Mouse (Mus musculus) heart, embryonic 10.5 days (tissue): ENCODE measurements at regions not wholly inside any gene's neighbourhood (a gene's known extent, or its start where the extent isn't known, plus 50 kb on each side); places are given as distances from the start of the nearest gene placed in this dataset.

Experiments used
- DNase-seq: peaks from one replicate; pipeline ENCODE4 v3.0.0-alpha.2; 2017; ENCODE audit warnings: low spot score
- H3K27ac ChIP-seq: fragments of 300-500 bp; sonication (generic); 2 replicates; pipeline ENCODE4 v1.5.1; 2016; ENCODE audit warnings: mild to moderate bottlenecking
- H3K27me3 ChIP-seq: fragments of 300-500 bp; sonication (generic); 2 replicates; pipeline ENCODE4 v1.6.1; 2016; ENCODE audit warnings: mild to moderate bottlenecking; ENCODE audit not compliant: poor library complexity, insufficient read depth, severe bottlenecking
- H3K36me3 ChIP-seq: fragments of 300-500 bp; sonication (generic); 2 replicates; pipeline ENCODE4 v1.6.1; 2016; ENCODE audit warnings: mild to moderate bottlenecking, moderate library complexity
- H3K4me1 ChIP-seq: fragments of 300-500 bp; sonication (generic); 2 replicates; pipeline ENCODE4 v1.6.1; 2016; ENCODE audit warnings: mild to moderate bottlenecking
- H3K4me3 ChIP-seq: fragments of 300-500 bp; sonication (generic); 2 replicates; pipeline ENCODE4 v1.5.1; 2016; ENCODE audit warnings: mild to moderate bottlenecking, moderate library complexity
- H3K9me3 ChIP-seq: fragments of 300-500 bp; sonication (generic); 2 replicates; pipeline ENCODE4 v1.6.1; 2016; ENCODE audit warnings: mild to moderate bottlenecking, moderate library complexity
- WGBS: fragments of 180-500 bp; shearing (Covaris S2); methylation state at CpG from one replicate; pipeline ENCODE4 v1.1.7; 2016; 5-methylcytosine and 5-hydroxymethylcytosine counted together

DNA sequence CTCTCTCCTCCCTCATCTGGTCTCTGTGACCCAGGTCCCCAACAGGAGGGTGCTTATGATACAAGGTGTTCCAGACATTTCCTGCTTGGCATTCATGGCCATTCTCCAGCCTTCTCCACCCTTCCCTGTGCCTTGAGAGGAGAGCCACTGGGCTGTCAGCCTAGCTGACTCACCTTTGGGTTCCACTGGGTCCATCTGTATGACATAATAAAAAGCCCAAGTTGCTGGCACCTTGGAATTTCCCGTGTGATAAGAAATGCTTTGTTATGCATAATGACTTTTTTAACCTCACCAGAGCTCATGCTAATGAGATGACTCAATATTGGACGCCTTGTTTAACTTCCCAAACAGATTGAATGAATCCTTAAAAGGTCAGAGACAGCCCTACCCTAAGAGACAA is 236.2 kb downstream of the Fam43a start:
- peaks cover 6% of the 10 kb centered on the region for H3K4me1 ChIP-seq
- H3K36me3 ChIP-seq = no peaks in the 10 kb centered on the region; the same call in 1 of the 2 replicates
- no peak for DNase-seq
- no peak overlapping the region for H3K4me3 ChIP-seq
- peaks cover 5% of the 10 kb centered on the region; the same call in 1 of the 2 replicates for H3K9me3 ChIP-seq
- no peak overlapping the region for H3K27ac ChIP-seq
- no peaks in the 10 kb centered on the region for H3K27me3 ChIP-seq
- WGBS = 63% methylated on average over 2 of the region's 2 CpGs

DNA sequence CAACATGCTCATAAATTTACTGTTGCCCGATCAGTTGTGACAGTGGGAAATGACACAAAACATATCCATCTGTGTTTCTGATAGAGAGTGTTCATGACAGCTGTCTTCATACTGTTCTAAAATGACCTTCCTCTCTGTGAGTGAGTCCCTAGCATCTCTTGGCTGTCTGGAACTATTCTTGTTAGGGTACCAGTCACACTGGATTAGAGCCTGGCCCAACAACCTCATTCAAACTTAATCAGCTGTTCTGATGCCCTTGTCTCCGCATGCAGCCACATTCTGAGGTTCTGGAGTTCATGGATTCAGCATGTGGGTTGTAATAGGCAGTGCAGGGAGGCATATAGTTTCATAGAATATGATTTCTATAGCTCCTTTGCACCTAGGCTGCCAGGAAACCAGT is 238.4 kb downstream of the Xxylt1 start:
- Histone ChIP-seq H3K4me3 (no peak overlapping the region), H3K9me3 (peaks cover 4% of the 10 kb centered on the region; the same call in 1 of the 2 replicates), H3K27me3 (no peaks in the 10 kb centered on the region), H3K27ac (no peak overlapping the region), H3K36me3 (no peaks in the 10 kb centered on the region; the same call in 1 of the 2 replicates), H3K4me1 (no peaks in the 10 kb centered on the region)
- DNase-seq = no peak
- WGBS = 87% methylated on average over 2 of the region's 2 CpGs

DNA sequence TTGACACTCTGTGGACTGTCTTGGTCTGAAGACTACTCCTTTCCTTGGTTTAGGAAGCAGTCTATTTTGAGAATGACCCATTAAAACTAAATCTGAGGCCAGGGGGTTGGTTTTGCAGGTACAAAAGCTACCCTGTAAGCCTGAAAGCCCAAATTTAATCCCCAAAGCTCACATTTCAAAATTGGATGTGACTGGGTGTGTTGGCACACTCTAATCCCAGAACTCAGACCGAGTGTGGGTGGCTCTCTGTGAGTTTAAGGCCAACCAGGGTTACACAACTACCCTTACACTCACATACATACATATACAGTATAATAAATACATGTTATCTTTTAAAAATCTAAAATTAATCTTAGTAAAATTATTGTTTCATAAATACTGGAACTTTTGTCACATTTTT is 228.6 kb downstream of the Xxylt1 start:
- Histone ChIP-seq H3K27ac (no peak overlapping the region), H3K36me3 (no peaks in the 10 kb centered on the region), H3K4me3 (no peak overlapping the region), H3K9me3 (no peaks in the 10 kb centered on the region), H3K4me1 (no peaks in the 10 kb centered on the region), H3K27me3 (no peaks in the 10 kb centered on the region)
- 79% methylated on average over 1 of the region's 1 CpGs for WGBS
- DNase-seq = no peak

DNA sequence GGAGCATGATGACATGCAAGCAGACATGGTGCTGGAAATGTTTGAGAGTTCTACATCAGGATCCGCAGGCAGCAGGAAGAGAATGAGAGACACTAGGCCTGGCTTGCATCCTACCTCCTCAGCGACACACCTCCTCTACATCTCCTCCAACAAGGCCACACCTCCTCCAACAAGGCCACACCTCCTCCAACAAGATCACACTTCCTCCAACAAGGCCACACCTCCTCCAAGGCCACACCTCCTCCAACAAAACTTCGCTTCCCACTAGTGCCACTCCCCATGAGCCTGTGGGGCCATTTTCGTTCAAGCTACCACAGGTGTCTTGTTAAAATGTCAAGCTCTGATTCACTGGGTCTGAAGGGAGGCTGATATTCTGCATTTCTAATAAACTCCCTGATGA is 226.5 kb downstream of the Xxylt1 start:
- no peak overlapping the region for H3K4me3 ChIP-seq
- H3K9me3 ChIP-seq = no peaks in the 10 kb centered on the region
- WGBS = 83% methylated on average over 4 of the region's 4 CpGs
- no peak for DNase-seq
- no peaks in the 10 kb centered on the region for H3K36me3 ChIP-seq
- H3K27me3 ChIP-seq = no peaks in the 10 kb centered on the region
- H3K27ac ChIP-seq = no peak overlapping the region
- H3K4me1 ChIP-seq = peaks cover 4% of the 10 kb centered on the region

DNA sequence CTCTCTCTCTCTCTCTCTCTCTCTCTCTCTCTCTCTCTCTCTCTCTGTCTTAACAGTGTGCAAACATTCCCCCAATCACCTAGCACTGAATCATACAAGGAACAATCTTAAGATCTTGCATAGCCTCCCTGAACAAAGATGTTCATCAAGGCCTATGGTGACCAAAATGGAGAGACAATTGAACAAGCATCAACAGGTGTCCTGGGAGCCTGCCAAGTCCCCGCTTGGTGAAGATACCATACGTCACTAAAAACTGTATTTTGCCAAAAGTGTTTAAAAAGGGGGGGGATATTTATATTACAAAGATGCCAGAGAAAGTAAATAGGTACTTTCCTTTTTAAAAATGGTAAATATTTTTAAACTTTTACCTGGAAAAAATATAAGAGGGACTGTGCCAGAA is 223.6 kb downstream of the Xxylt1 start:
- Histone ChIP-seq H3K4me1 (peaks cover 13% of the 10 kb centered on the region), H3K9me3 (no peaks in the 10 kb centered on the region), H3K4me3 (no peak overlapping the region), H3K27me3 (no peaks in the 10 kb centered on the region), H3K36me3 (no peaks in the 10 kb centered on the region), H3K27ac (no peak overlapping the region)
- DNase-seq = no peak
- WGBS = 85% methylated on average over 2 of the region's 2 CpGs

DNA sequence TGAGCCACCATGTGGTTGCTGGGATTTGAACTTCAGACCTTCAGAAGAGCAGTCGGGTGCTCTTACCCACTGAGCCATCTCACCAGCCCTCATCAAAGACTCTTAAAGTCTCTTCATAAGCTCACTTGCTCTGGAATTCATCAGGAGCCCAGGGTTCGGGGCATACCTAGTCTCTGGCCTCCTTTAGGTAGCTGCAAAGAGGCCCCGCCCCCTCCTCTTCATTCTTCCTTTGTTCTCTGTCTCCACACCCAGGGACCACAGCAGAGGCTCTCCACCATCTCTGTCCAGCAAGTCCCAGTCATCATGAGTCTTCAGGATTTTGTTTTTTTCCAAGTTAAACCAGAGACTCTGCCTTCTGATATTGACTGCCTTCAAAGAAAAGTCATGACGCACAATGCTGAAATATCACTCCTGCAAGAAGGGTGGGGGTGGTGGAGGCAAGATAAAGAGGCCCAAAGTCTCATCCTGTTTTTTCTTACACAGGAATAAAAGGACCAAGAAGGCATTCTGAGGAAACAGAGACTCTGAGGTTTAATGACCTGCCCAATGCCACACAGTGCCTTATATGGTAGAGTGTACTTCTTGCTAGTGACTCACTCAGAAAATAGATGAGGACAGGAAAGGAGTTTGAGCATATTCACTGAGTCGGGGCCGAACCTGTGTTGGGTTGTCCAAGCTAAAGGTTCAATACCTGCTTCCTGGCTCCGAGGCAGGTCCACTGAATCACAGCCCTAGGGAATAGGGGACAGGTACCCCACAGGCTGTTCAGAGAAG is 211.9 kb downstream of the Xxylt1 start:
- Histone ChIP-seq H3K4me3 (no peak overlapping the region), H3K27ac (peak overlapping the region; percentile 12), H3K36me3 (no peaks in the 10 kb centered on the region), H3K4me1 (peaks cover 35% of the 10 kb centered on the region), H3K9me3 (no peaks in the 10 kb centered on the region), H3K27me3 (no peaks in the 10 kb centered on the region)
- 82% methylated on average over 7 of the region's 7 CpGs for WGBS
- no peak for DNase-seq

DNA sequence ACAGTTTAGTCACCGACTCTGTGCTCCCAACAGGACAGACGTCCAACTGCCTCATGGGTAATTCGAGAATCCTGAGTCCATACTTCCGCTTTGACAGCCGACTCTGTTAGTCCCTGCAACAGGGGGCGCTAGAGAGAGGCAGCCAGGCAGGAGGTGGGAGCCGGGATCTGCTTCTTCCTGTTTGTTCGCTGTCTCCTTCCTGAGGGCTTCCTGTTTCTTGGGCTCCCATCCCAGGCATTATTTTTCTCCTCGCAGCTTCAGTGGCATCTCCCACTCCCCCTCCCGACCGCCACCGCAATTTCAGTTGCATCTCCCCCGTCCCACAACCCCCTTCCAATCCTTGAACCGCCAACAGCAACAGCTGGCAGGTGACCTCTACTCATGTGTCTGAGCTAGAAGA is 211.1 kb downstream of the Xxylt1 start:
- H3K9me3 ChIP-seq = no peaks in the 10 kb centered on the region
- no peaks in the 10 kb centered on the region for H3K36me3 ChIP-seq
- peaks cover 38% of the 10 kb centered on the region for H3K4me1 ChIP-seq
- 58% methylated on average over 14 of the region's 14 CpGs for WGBS
- H3K4me3 ChIP-seq = no peak overlapping the region
- H3K27ac ChIP-seq = peak overlapping the region; percentile 12
- H3K27me3 ChIP-seq = no peaks in the 10 kb centered on the region
- no peak for DNase-seq

DNA sequence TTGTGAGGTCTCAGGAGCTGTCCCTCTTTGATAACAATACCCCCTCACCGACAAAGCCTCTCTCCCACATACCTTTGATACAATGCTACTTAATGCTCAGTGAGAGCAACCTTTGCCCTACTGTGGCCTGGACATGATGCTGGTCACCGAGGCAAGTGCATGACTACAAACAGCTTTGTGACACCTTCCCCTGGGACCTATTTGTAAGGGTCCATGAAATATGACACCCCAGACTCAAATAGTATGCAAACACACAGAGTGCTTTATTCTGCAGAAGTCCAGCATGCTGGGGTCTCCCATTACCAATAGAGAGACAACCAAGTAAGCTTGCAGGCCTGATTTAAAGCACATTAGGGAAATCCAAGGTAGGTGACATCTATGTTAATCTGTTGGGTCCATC is 210.6 kb downstream of the Xxylt1 start:
- Histone ChIP-seq H3K27ac (no peak overlapping the region), H3K4me3 (no peak overlapping the region), H3K27me3 (no peaks in the 10 kb centered on the region), H3K4me1 (peaks cover 43% of the 10 kb centered on the region), H3K9me3 (no peaks in the 10 kb centered on the region), H3K36me3 (no peaks in the 10 kb centered on the region)
- DNase-seq = no peak
- 26% methylated on average over 2 of the region's 2 CpGs for WGBS

DNA sequence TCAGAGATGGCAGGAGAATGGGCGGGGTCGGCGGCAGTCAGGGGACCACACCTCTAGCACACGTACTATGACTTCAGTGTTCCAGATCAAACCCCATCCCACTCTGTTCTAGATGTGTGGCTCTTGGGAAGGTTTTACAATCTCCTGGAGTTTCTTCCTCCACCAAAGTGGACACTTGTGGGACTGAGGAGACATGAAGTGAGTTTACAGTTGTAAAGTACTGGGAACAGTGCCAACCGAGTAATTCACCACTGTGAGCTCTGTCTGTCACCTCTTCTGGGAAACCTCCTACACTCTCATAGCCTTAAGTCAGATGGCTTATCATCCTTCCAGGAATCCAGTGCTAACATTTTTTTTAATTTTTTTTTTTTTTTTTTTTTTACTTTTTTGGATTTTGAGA is 209.1 kb downstream of the Xxylt1 start:
- no peaks in the 10 kb centered on the region for H3K27me3 ChIP-seq
- 84% methylated on average over 5 of the region's 5 CpGs for WGBS
- H3K9me3 ChIP-seq = no peaks in the 10 kb centered on the region
- H3K27ac ChIP-seq = no peak overlapping the region
- H3K4me1 ChIP-seq = peaks cover 43% of the 10 kb centered on the region
- DNase-seq = no peak
- no peak overlapping the region for H3K4me3 ChIP-seq
- H3K36me3 ChIP-seq = no peaks in the 10 kb centered on the region

DNA sequence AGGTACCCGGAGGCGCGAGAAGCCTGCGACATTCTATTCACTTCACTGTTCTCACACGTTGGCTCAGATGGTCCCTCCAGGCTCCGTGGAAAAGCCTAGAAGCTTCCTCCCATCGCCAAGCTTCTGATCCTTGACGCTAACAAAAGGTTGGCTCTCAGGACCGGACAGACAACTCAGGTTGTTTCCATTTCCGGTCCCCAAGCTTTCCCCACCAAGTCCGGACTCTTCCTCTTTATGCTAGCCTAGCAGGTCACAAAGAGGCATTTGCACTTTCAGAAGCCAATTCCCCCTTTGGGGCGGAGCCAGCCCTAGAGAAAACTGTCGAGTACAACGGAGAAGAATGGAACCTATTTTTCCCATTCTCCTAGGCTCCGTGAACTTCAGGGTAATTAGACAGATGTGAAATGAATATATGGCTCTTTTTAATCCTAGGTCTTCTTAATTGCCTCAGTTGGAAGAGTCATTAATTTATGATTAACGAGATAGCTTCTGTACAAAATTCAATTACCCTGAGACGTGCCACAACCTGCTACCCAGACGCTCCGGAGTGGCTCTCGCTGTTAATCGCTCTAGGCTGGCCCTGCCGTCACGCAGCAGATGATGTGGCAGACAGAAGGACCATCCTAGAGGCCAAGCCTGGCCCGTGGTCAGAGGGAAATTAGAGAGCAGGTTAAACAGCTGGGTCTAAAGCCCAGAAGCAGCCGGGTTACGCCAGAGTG is 207.6 kb downstream of the Xxylt1 start:
- 38% methylated on average over 26 of the region's 26 CpGs for WGBS
- no peaks in the 10 kb centered on the region for H3K9me3 ChIP-seq
- H3K4me3 ChIP-seq = peak overlapping the region; percentile 24; the same call in 1 of the 2 replicates
- peak overlapping the region; percentile 76; the same call in 1 of the 2 replicates for H3K27ac ChIP-seq
- no peaks in the 10 kb centered on the region for H3K27me3 ChIP-seq
- no peaks in the 10 kb centered on the region for H3K36me3 ChIP-seq
- DNase-seq = no peak
- peaks cover 43% of the 10 kb centered on the region for H3K4me1 ChIP-seq

DNA sequence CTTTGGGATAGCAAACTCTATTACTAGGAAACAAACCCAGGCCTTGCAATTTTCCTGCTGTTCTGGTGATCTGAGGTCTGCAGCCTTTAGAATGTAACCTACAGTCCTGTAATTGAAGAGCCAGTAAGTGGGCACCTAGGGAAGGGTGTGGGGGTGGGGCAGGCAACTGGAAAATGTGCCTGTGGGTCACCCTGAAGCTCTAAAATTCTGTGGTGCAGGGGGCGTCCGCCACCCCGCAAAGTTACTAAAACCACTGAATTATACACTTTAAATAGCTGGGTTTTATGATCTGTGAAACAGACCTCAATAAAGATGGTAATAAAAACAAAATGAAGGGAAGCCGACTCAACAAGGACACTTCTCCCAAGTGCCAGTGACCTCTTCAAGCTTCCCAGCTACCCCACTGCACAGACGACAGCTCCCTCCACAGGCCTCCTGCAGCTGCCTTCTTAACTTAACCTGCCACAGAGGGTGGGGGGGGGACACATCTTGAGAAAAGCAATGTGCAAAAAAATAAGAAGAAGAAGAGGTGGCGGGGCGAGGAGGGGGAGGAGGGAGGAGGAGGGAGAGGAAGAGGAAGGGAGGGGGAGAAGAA is 205.9 kb downstream of the Xxylt1 start:
- peaks cover 35% of the 10 kb centered on the region for H3K4me1 ChIP-seq
- H3K9me3 ChIP-seq = no peaks in the 10 kb centered on the region
- no peak for DNase-seq
- 73% methylated on average over 7 of the region's 7 CpGs for WGBS
- no peak overlapping the region for H3K4me3 ChIP-seq
- H3K27ac ChIP-seq = 0 out of 2 replicates have a peak overlapping the region, but pooled peaks have one; percentile 22
- H3K27me3 ChIP-seq = no peaks in the 10 kb centered on the region
- H3K36me3 ChIP-seq = no peaks in the 10 kb centered on the region

DNA sequence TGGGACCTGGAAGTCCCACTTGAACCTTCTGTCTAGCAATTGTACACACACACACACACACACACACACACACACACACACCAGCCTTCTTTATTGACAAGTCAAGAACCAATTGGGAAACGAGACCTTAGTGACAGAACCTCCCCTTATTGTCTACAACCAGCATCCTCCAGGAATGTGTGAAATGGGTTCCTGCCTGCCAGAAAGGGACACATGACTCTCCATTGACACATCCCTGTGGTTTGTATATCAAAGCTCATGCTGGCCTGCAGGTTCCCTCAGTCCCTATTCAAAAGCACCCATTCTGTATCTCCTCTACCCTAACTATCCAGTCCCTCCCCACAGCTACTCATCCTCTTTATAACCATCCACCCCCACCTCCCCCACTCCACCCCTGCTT is 202.4 kb downstream of the Xxylt1 start:
- H3K27me3 ChIP-seq = no peaks in the 10 kb centered on the region
- WGBS = 81% methylated on average over 1 of the region's 1 CpGs
- no peak for DNase-seq
- no peaks in the 10 kb centered on the region for H3K9me3 ChIP-seq
- no peak overlapping the region for H3K4me3 ChIP-seq
- H3K36me3 ChIP-seq = no peaks in the 10 kb centered on the region
- H3K27ac ChIP-seq = no peak overlapping the region
- peaks cover 20% of the 10 kb centered on the region for H3K4me1 ChIP-seq

DNA sequence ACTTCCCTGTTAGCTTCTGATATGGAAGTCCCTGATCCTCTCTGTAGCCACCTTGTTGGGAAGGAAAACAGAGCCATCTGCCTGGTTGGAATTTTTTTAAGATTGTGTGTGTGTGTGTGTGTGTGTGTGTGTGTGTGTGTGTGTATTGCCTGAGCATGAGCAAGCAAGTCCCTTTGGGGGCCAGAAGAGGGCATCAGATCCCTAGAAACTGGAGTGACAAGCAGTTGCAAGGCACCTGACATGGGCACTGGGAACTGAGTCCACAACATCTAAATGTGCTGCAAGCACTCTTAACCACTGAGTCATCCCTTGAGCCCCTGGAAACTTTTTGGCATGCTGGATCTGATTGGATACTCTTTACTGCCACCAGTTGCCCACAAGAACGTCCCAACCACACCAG is 201.4 kb downstream of the Xxylt1 start:
- H3K27ac ChIP-seq = no peak overlapping the region
- H3K27me3 ChIP-seq = no peaks in the 10 kb centered on the region
- peaks cover 15% of the 10 kb centered on the region for H3K4me1 ChIP-seq
- no peaks in the 10 kb centered on the region for H3K9me3 ChIP-seq
- DNase-seq = no peak
- 87% methylated on average over 1 of the region's 1 CpGs for WGBS
- no peak overlapping the region for H3K4me3 ChIP-seq
- H3K36me3 ChIP-seq = no peaks in the 10 kb centered on the region
